Mouse (Mus musculus): Measurements from ENCODE around the gene Il12rb1. TPM values are rescaled to one million over a fixed set of nuclear protein-coding genes. Genes with fewer than 3 reads are reported as not detected.

Il12rb1 gene
- total RNA-seq, 2 experiments from 2014 or later, result not detected

GRCm38 (mm10) chr8:70773410-70773809 lies 34.8 kb upstream of the Il12rb1 start:
- peak in 1 of 2 experiments; percentile 37 for DNase-seq (ENCODE audit: low spot score in 2 of 2)

- peak; percentile 83 to 92 for DNase-seq (ENCODE audit: low spot score in 2 of 2)
These were observed 34.4 kb upstream of the Il12rb1 start for GRCm38 (mm10) chr8:70773833-70774232.

DNA sequence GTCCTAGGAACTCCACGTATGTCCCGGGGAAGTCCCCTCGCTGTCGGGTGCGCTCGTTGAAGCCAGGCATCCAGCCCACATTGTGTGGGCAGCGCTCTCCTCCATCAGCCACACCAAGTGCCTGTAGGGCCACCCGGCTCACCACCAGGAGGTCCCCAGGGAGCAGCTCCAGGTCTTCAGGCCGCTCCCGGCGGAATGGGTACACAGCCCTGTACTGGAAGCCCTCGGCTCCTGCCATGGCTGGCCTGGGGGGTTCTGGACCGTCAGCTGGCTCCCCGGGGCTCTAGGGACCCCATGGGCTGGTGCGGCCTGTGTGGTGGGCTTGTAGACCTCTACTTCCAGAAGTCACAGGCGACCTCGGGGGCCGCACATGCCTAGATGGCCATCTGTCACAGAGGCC lies 33.5 kb upstream of the Il12rb1 start:
- DNase-seq (ENCODE audit: low spot score in 2 of 2), result peak in 1 of 2 experiments; percentile 37

DNA sequence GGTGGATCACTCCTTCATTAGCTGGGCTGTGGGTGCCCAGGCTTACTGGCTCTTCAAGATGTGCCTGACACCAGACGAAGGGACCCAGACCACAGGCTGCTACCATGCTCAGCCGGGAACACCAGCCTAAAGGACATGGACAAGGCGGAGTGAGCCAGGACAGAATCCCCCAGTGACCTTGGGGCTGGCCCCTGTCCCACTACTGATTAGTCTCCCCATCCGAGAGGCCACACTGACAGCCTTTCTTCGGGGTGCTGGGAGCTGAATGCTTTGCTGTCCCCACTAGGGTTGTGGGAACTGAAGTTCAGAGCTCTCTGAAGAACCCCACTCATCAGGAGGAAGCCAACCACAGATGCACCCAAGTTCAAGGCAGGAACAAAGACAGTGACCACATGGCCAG lies 33.0 kb upstream of the Il12rb1 start:
- DNase-seq (ENCODE audit: low spot score in 2 of 2), result peak in 1 of 2 experiments; percentile 53

GRCm38 (mm10) chr8:70775851-70776495 lies 32.3 kb upstream of the Il12rb1 start:
- DNase-seq (ENCODE audit: low spot score in 2 of 2), result peak in 1 of 2 experiments; percentile 37

GRCm38 (mm10) chr8:70776496-70777444 lies 31.5 kb upstream of the Il12rb1 start, which contains the start of gene Pik3r2:
TSS of gene Pik3r2 (minus strand) at chr8:70776713.
- DNase-seq (ENCODE audit: low spot score in 2 of 2), result peak; percentile 99

GRCm38 (mm10) chr8:70780093-70780492 lies 28.2 kb upstream of the Il12rb1 start:
- DNase-seq (ENCODE audit: low spot score in 2 of 2), result no peak

GRCm38 (mm10) chr8:70786291-70787050 lies 21.8 kb upstream of the Il12rb1 start:
- no peak for DNase-seq (ENCODE audit: low spot score in 2 of 2)

- no peak for DNase-seq (ENCODE audit: low spot score in 2 of 2)
These were observed 21.2 kb upstream of the Il12rb1 start for GRCm38 (mm10) chr8:70787051-70787445.

GRCm38 (mm10) chr8:70787941-70788667 lies 20.1 kb upstream of the Il12rb1 start:
- peak in 1 of 2 experiments; percentile 14 for DNase-seq (ENCODE audit: low spot score in 2 of 2)

- DNase-seq (ENCODE audit: low spot score in 2 of 2), result no peak
These were observed 19.2 kb upstream of the Il12rb1 start for GRCm38 (mm10) chr8:70789046-70789445.

DNA sequence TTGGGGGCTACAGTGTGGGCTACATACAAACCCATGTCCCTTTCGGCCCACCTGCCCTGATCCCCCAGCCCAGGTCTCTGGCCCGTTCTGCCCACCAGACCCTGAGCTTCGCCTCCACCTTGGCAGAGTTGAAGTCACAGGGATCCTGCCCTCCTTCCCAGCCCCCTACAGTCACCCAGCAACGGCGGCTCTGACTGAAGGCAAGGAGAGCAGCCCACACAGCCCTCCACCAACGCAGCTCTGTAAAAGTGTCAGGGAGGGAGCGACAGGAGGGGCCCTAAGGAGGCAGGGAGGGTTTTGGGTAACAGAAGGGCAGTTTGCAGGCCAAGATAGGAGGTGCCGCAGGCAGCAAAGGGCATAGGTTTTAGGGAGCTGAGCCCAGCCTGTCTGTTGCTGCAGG lies 17.4 kb upstream of the Il12rb1 start:
- no peak for DNase-seq (ENCODE audit: low spot score in 2 of 2)

GRCm38 (mm10) chr8:70791294-70791701 lies 17.0 kb upstream of the Il12rb1 start:
- DNase-seq (ENCODE audit: low spot score in 2 of 2), result no peak

DNA sequence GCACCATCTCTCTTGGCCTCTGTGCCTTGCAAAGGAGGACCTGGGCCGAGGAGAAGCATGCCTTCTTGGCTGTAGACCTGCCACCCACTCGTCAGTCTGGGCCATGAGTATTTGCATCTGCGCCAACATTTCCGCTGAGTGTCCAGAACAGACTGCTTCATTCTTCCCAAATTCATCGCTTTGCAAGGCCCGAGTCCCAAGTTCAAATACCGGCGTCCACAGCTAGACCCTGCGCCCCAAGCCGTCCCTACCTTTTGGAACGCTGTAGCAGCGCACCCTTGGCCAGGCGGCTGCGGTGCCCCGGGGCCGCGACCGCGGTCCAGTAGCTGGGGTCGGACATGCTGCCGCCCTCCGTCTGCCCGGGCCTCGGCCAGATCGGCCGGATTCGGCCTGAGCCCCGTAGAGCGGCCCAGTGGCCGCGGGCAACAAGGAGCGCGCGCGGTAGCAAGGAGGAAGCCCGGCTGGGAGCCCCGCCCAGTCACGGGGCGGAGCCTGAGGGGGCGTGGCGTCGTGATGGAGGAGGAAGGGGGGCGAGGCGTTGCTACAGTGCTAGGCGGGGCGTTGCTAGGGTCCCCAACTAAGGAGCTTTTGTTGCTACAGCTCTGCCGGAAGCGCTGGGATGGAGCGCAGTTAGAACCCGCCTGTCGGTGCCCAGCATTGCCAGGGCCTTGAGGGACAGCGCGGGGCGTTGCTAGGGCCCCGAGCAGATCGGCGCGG lies 16.1 kb upstream of the Il12rb1 start:
- peak; percentile 96 for DNase-seq (ENCODE audit: low spot score in 2 of 2)

- no peak for DNase-seq (ENCODE audit: low spot score in 2 of 2)
These were observed 15.5 kb upstream of the Il12rb1 start for GRCm38 (mm10) chr8:70792700-70793099.

GRCm38 (mm10) chr8:70794215-70794614 lies 14.0 kb upstream of the Il12rb1 start:
- no peak for DNase-seq (ENCODE audit: low spot score in 2 of 2)

GRCm38 (mm10) chr8:70795370-70795769 lies 12.9 kb upstream of the Il12rb1 start:
- DNase-seq (ENCODE audit: low spot score in 2 of 2), result no peak

DNA sequence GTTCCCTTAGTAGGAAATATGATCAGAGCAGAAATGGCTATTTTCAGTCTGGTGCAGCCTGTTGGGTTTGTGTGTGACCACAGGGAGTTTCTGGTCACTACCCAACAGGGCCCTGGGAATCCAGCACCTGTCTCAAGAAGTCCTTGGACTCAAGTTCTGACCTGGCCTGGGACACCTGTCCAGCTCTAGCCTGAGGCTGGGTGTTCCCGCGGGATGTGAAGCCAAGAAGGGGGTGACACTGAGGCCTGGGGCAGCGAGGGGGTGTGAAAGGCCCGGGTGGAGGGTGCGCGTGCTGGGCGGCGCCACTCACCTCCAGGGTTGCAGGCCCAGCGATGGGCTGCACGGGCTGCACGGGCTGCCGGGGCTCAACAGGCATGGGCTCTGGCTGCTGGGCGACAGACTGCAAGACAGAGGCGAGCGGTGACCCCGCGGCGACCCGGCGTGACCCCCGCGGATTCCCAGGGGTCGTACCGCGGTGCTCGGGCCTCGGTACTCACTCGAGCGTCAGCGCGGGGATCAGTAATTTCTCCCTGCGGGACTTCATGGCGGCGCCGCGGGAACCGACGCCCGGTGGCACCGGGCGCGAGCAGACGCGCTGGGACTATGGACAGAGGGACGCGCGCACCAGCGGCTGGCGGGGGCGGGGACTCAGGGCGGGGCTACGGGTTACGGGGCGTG lies 11.7 kb upstream of the Il12rb1 start:
- no peak for DNase-seq (ENCODE audit: low spot score in 2 of 2)

Data from gastrocnemius, postnatal 4 days (tissue).